Mouse (Mus musculus) ovary, adult 10 weeks (tissue): Measurements from ENCODE around the gene Arv1. TPM values are rescaled to one million over a fixed set of nuclear protein-coding genes. Genes with fewer than 3 reads are reported as not detected.

Source experiments
- polyA plus RNA-seq: library from polyadenylated mRNA; stranded (reverse); fragments of 350-450 nt; fragmentation: Illumina TruSeq; extraction: RNeasy Lipid Tissue Mini Kit (QIAGEN cat#74804); gene quantifications from one replicate; pipeline ENCODE4 v1.2.3, GENCODE M21; 2014

Gene Arv1
- 2.0 TPM for polyA plus RNA-seq

DNA sequence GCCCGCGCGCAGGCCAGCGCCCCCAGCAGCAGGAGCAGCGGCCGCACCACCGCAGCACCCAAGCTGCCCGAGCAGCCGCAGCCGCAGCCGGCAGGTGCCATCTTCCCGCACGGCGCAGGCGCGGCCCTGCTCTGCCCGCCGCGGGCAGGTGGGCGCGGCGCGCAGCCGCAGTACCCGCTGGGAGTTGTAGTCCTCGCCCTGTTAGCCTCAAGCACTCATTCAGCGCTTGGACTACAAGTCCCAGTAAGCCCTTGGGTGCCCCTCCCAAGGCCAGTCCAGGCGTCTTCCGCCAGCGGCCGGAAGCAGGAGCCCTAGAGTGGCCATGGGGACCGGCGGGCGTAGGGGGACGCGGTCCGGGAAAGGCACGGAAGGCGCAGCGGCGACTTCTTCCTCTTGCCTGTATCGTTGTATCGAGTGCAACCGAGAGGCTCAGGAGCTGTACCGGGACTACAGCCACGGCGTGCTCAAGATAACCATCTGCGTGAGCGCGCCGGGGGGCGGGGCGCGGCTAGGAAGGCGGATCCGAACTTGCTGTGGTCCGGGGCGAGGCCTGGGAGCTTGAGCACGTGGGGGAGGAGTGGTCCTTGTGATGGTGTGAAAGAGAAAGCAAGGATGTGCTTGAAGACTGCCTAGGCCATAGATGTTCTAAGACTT lies at the start of gene Arv1, which contains the start of gene Ttc13:
TSS of gene Arv1 (plus strand) at position 278 of the 654 bp plus-strand sequence.
TSS of gene Ttc13 (minus strand) at position 122 of the 654 bp plus-strand sequence.

DNA sequence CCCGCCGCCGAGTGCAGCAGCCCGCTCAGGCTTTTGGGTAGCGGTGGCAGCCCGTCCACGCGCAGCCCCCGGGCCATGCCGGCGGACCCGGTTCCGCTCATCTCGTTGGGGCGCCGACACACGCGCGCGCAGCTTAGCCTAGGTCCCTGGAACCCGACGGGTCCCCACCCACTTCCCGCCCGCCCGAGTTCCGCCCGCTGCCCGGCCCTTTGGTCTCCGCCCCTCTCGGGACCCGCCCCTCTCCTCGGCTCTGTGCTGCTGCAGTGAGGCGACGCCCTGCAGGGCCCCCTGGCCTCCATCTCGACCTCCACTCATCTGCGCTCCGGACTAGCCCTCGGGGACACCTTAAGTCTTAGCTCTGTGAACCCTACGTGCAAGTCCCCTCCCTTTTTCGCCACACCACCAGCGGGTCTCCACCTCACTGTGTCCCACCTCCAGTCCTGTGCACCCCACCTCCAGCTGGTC lies 29.8 kb downstream of the Arv1 start, which contains the start of gene Fam89a:
TSS of gene Fam89a (minus strand) at position 124 of the 465 bp plus-strand sequence.

Other genes starting within 250 kb of the Arv1 start
- 18.6 TPM for gene Cog2, start 201.4 kb upstream of the Arv1 start, polyA plus RNA-seq
- gene Agt, start 152.4 kb upstream of the Arv1 start, polyA plus RNA-seq = 9.4 TPM
- not detected for gene Capn9, start 146.0 kb upstream of the Arv1 start, polyA plus RNA-seq
- 21.7 TPM for gene 2310022B05Rik, start 58.8 kb upstream of the Arv1 start, polyA plus RNA-seq
- 34.7 TPM for gene Ttc13, start 156 bp upstream of the Arv1 start, polyA plus RNA-seq
- gene Fam89a, start 29.7 kb downstream of the Arv1 start, polyA plus RNA-seq = not detected
- not detected for gene Trim67, start 71.0 kb downstream of the Arv1 start, polyA plus RNA-seq
- gene Gnpat, start 140.9 kb downstream of the Arv1 start, polyA plus RNA-seq = 63.7 TPM
- gene 2810004N23Rik, start 141.0 kb downstream of the Arv1 start, polyA plus RNA-seq = 34.8 TPM
- gene Exoc8, start 175.6 kb downstream of the Arv1 start, polyA plus RNA-seq = 12.6 TPM
- 21.3 TPM for gene Sprtn, start 175.7 kb downstream of the Arv1 start, polyA plus RNA-seq
- gene Egln1, start 227.2 kb downstream of the Arv1 start, polyA plus RNA-seq = 39.7 TPM